Mouse (Mus musculus): ENCODE results near the gene Olfr117.
"Not testable (repeated sequence)": the region's sequence is repeated elsewhere in the genome, so short reads cannot be mapped to it uniquely, and the experiment has no call there.

The Olfr117 gene

GRCm38 (mm10) chr17:37663682-37664081 is at the start of gene Olfr117:
Gene Olfr117, minus strand, starts transcription at chr17:37663782.
- no peak for DNase-seq (ENCODE audit: low read depth, low spot score)

DNA sequence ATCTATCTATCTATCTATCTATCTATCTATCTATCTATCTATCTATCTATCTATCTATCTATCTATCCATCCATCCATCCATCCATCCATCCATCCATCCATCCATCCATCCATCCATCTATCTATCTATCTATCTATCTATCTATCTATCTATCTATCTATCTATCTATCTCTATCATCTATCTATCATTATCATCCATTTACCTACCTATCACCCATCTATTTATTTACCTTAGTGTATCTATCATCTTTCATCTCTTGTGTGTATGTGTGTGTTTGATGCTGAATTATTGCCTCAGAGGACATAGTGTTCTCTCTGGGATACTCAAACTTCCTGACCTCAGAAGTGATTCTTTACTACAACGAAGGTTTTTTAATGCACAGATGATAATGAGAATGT is 32.7 kb upstream of the Olfr117 start, which contains the start of gene Olfr119:
Gene Olfr119 (plus strand): TSS at position 301 of the 400 bp plus-strand sequence.
- not testable (repeated sequence) for DNase-seq (ENCODE audit: low read depth, low spot score)

GRCm38 (mm10) chr17:37666688-37667087 is 3.1 kb upstream of the Olfr117 start, which contains the start of gene Olfr118:
Gene Olfr118, plus strand, starts transcription at chr17:37666988.
- no peak for DNase-seq (ENCODE audit: low read depth, low spot score)

- no peak for DNase-seq (ENCODE audit: low read depth, low spot score)
Observed at GRCm38 (mm10) chr17:37627009-37627408, 36.6 kb downstream of the Olfr117 start, which contains the start of the genes Olfr115 and Olfr116. Gene Olfr115, minus strand, starts transcription at chr17:37627109. Gene Olfr116, minus strand, starts transcription at chr17:37627199.

All from mesoderm, embryonic 11.5 days (tissue).